Mouse (Mus musculus) frontal cortex, postnatal 14 days (tissue): Measurements from ENCODE around the gene Cd247.

Source experiments
- DNase-seq, 2 experiments: peaks; one replicate each; pipeline ENCODE4 v3.0.0; 2022; ENCODE audit warnings: low spot score in 2 of 2

Gene Cd247

GRCm38 (mm10) chr1:165775518-165776294 is 12.8 kb upstream of the Cd247 start:
- peak in 1 of 2 experiments; percentile 23 for DNase-seq

DNA sequence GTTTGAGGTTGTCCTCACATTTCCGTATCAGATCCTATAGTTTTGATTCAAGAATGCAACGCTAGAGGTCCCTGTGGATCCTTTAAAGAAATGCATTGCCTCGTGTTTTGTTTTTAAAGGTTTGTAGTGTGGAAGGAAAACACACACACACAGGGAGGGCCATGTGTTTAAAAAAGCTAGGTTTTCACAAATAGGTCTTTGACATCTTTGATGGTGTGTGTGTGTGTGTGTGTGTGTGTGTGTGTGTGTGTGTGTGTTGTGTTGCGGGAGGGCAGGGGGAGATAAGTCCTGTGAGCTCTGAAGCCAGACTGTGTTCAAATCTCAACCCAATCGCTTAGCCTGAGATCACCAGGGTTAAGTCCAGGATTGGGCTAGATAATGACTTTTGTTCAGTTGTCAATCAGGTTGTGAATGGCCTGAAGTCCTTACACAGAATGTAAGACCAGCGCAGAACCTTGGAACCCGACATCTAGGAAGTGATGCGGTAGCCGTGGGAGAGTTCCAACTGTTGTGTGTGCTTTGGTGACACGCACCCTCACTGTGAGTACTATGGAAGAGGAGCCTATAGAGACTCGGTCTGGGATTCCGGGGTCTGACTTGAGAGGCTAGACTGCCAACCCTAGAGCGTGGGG is 8.4 kb upstream of the Cd247 start:
- DNase-seq = no peak

- peak in 1 of 2 experiments; percentile 20 for DNase-seq
Observed at GRCm38 (mm10) chr1:165780586-165781111, 7.8 kb upstream of the Cd247 start.

- DNase-seq = no peak
Observed at GRCm38 (mm10) chr1:165781426-165781825, 7.1 kb upstream of the Cd247 start.

DNA sequence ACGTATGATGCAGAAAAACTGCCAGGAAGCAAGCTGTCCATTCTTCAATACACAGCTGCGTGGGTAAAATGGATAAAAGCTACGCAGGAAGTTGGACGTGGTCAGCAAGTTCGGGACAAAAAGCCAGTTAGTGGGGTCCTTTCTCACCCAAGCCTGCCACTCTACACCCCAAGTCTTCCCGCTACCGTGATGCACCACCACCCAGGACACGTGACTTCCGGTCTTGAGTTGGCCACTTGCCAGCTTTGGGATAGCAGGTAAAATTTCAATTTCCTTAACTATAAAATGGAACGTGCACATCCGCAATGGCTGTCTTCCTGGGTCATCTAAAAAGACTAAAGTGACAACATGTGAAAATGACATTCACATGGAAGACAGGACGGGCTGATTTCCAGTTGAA is 6.6 kb upstream of the Cd247 start:
- no peak for DNase-seq

DNA sequence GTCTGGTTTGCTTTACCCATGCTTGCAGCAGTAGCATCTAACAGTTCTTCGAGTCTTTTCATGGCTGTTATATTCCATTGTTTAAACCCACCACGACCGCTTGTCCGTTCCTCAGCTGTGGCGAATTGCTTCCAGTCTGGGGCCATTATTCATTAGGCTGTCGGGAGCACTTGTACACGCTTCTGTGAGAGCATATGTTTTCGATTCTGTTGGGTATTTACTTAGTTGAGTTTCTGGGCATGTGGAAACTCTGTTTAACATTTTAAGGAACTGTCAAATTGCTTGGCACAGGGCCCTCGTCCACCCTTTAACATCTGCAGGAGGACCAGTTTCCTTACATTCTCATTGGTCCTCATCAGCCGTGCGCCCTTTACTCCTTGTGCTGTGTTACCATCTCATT is 2.2 kb upstream of the Cd247 start:
- no peak for DNase-seq

DNA sequence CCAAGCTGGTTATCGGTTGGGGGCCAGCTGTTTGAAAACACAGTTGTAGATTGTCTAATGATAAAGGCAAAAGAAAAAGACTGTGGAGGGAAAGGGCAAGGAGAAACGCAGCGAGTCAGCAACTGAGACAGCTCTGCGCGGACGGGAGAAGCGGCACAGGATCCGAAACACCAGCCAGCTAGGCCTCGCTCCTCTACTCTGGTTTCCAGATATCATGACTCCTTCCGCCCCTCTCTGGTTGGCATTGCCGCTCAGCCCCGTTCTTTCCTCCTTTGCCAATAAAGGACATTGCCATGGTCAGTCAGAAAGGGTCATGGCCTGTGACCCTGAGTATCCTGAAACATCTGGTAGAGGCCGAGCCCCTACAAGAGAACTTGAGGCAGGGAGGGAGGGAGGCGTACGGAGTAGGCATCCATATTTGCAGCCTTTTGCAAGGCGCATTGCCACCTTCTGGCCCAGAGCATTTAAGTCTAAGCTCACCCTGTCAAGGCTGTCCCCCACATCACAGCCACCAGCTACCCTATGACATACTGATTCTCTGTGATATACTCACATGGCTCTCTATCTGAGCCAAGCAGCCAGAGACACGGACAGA is 682 bp downstream of the Cd247 start:
- DNase-seq = no peak

- DNase-seq = no peak
Observed at GRCm38 (mm10) chr1:165789963-165790362, 1.5 kb downstream of the Cd247 start.

- DNase-seq = no peak
Observed at GRCm38 (mm10) chr1:165790461-165791210, 2.2 kb downstream of the Cd247 start.

DNA sequence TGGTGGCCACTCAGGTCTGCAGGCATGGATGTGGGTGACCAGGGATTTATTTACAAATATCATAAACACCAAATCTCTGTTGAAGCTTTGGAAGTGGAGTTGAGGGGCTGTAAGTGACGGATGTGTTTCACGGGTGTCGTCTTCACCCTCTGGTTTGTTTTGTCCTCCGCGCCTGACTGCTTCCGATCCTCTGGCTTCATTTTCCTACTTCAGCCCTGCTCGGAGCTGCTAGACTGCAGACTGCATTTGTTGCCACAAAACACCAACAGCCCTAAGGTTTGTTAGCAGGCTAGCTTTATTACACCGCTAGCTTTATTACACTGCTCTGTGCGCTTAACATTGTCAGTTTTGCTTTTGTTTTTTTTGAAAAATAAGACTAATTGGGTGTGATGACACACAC is 2.9 kb downstream of the Cd247 start:
- DNase-seq = no peak

DNA sequence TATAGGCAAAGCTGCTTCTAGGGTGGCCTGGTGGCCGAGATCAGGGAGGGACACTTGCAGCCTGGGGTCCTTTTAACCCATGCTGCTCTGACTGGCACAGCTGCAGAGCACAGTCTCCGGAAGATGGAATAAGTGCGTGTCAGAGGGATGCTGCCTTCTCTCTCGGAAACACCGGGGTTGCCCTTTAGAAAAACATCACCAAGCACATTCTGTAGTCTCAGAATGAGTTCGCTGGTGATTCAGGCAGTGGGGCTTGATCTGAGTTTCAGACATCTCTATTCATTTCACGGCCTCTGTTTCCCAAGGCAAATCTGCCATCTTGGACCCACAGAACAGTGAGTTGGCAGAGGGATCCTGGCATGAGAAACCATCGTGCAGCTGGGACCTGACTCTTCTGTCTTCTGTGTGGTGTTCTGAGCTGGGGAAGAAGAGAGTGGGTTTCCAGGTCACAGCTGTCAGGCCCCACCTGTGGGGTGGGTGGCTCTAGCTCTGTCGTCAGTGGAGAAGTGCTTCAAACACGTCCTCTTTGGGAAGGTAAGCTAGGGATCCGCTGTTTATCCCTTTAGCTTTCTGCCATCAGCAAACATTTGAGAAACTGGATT is 13.3 kb downstream of the Cd247 start:
- no peak for DNase-seq

DNA sequence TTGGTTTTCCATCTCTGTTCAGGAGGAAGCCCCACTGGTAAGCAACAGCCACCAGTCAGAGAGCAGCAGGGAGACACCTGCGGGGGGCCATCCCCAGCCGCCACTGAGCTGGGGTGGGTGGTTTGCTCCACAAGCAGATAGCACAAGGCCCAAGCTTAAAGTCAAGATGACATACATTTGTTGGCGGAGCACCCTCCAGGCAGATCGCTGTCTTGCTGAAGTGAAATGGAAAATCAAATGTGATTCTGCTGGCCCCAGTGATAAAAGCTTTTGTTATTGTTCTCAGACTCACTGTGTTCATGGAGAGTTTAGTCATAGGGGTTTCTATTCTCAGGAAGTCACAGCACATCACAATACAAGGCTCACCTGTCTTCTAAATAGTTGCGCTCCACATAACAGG is 14.6 kb downstream of the Cd247 start:
- no peak for DNase-seq

GRCm38 (mm10) chr1:165804133-165804532 is 15.7 kb downstream of the Cd247 start:
- no peak for DNase-seq

DNA sequence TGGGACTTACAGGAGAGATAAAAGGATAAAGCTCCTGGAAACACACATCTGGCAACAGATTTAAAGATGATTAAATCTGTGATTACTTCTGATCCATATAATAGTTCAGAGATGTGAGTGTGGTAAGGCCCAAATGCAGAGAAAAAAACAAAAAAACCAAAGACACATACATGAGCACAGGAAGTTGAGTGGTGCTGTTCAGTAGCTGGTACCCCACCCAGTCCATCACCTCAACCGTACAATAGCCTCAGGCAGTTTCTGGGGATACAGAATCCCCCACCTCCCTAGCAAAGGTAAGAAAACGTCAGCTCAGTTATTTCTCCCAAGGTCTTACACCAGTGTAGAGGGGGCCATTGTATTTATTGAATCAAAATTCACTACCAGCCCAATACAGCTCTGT is 22.2 kb downstream of the Cd247 start:
- DNase-seq = no peak

DNA sequence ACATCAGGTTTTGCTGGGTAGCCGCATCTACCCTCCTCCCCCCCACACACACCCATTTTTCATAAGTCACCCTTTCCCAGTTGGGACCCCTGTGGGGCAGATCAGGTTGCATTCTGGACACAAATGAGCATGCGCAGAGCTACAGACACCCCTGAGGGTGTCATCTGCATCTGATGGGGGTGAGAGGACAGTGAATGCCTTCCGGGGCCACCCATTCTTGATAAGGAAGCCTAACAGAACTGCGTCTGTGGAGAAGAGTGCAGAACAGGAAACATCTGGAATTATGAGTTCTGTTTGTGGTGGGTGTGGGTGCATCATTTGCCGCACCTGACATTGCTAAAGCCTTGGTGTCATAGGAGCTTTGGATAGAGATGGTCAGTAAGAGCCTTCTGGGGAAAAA is 22.7 kb downstream of the Cd247 start:
- no peak for DNase-seq

- no peak for DNase-seq
Observed at GRCm38 (mm10) chr1:165812775-165813174, 24.3 kb downstream of the Cd247 start.

DNA sequence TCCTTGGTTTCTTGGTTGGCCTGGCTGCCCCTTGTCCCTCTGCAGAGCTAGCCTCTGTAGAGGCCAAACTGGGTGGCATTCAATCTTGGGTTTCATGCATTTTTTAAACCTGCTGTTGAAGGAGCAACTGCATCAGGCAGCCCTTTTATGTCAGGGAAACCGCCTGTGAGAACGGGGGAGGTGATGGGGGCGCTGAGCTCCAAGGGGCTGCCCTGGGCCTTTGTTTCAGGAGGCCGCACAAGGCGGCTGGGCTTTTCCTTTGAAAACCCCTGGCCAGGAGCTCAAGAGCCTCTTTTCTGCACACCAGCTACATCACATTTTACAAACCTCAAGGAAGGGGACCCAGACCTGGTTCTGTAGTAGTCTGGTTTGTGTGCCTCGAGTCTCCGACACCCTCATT is 25.6 kb downstream of the Cd247 start:
- no peak for DNase-seq

DNA sequence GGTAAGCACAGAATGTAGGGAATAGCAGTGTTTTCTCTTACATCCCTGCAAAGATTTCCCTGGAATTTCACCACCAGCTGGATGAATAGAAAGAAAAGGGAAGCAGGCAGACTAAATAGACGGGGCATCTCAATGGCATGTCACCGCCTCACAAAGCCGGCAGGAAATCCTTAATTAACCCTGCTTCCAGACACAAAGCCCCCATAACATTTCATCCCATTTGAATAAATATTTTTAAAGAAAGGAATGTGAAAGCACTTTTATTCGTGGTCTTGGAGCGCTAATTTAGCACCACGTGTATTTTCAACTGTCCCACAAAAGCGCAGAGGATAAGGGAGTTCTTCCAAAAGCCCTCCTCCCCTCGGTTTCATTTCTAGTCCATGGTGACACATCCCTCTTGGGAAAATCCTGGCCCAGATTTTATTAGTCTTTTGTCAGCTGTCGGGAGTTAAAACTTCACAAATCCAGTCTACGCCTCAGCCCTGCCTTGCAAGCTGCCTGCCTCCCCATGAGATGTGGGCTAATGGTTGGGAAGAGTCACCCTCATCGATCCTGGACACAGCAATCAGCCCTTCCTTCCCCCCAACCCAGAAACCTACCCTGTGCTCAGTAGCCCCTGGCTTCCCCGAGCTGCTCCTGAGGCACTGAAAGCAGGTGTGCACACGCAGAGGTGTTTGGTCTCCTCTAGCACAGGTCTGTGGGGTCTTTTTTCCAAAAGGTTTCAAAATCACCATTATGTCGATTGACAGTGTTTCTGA is 26.2 kb downstream of the Cd247 start:
- DNase-seq = no peak

GRCm38 (mm10) chr1:165816391-165816790 is 27.9 kb downstream of the Cd247 start:
- DNase-seq = no peak

- DNase-seq = no peak
Observed at GRCm38 (mm10) chr1:165817264-165817663, 28.8 kb downstream of the Cd247 start.
